Mouse (Mus musculus) G1E (cell line): ENCODE results near the gene Sub1.

Experiments
- CTCF ChIP-seq: IDR thresholded peaks from 2 replicates; pipeline ENCODE4 v1.5.1; 2012; ENCODE audit warnings: low read depth, low read length, inconsistent platforms, mixed read lengths
- POLR2AphosphoS5 ChIP-seq: IDR thresholded peaks from 2 replicates; pipeline ENCODE4 v1.6.1; 2012; ENCODE audit warnings: low read depth, low read length, inconsistent platforms; ENCODE audit not compliant: insufficient replicate concordance

GRCm38 (mm10) chr15:11968851-11969250 is 27.9 kb downstream of the Sub1 start:
- no peak for TF ChIP-seq CTCF
- no peak for TF ChIP-seq POLR2AphosphoS5
